Mouse (Mus musculus) myocyte (in vitro differentiated cells): ENCODE measurements around the gene Luc7l3. TPM values are rescaled to one million over a fixed set of nuclear protein-coding genes. Genes with fewer than 3 reads are reported as not detected.

ENCODE experiments used
- H3K27me3 ChIP-seq: one replicate; pipeline ENCODE4 v1.6.1; 2011; ENCODE audit not compliant: control insufficient read depth, insufficient read depth, insufficient read length
- H3K36me3 ChIP-seq: one replicate; pipeline ENCODE4 v1.6.1; 2011; ENCODE audit not compliant: control insufficient read depth, insufficient read depth
- H3K4me2 ChIP-seq: one replicate; pipeline ENCODE4 v1.6.1; 2011; ENCODE audit warnings: low read depth, control low read depth
- H3K4me3 ChIP-seq: one replicate; pipeline ENCODE4 v1.5.1; 2011; ENCODE audit warnings: mild to moderate bottlenecking, control low read depth, moderate library complexity
- H3K79me2 ChIP-seq: one replicate; pipeline ENCODE4 v1.6.1; 2011; ENCODE audit not compliant: control insufficient read depth, insufficient read depth
- H3ac ChIP-seq: one replicate; pipeline ENCODE4 v1.6.1; 2011; ENCODE audit not compliant: control insufficient read depth, insufficient read length
- CEBPB ChIP-seq: IDR thresholded peaks from 2 replicates; pipeline ENCODE4 v1.6.1; 2011; ENCODE audit warnings: mild to moderate bottlenecking, moderate library complexity; ENCODE audit not compliant: poor library complexity, insufficient read depth, severe bottlenecking
- E2F4 ChIP-seq: IDR thresholded peaks from one replicate; pipeline ENCODE4 v1.6.1; 2011; ENCODE audit warnings: mild to moderate bottlenecking, control low read depth, moderate library complexity; ENCODE audit not compliant: insufficient read depth
- MAX ChIP-seq: IDR thresholded peaks from one replicate; pipeline ENCODE4 v1.6.1; 2011; ENCODE audit warnings: low read depth, mild to moderate bottlenecking, control low read depth
- MYOD1 ChIP-seq, 3 experiments: IDR thresholded peaks; one replicate each; pipeline ENCODE4 v1.6.1; 2011; ENCODE audit warnings: control low read depth in 2 of 3, low read depth in 2 of 3, mild to moderate bottlenecking in 2 of 3, moderate library complexity in 1 of 3; ENCODE audit not compliant: insufficient read length in 2 of 3, control insufficient read depth in 1 of 3
- MYOG ChIP-seq, 3 experiments: IDR thresholded peaks; one replicate each; pipeline ENCODE4 v1.6.1; 2011; ENCODE audit warnings: control low read depth in 2 of 3, low read depth in 2 of 3, mild to moderate bottlenecking in 2 of 3; ENCODE audit not compliant: insufficient read length in 2 of 3, control insufficient read depth in 1 of 3, insufficient read depth in 1 of 3
- POLR2A ChIP-seq: IDR thresholded peaks from one replicate; pipeline ENCODE4 v1.6.1; 2011; ENCODE audit warnings: low read depth, mild to moderate bottlenecking, control low read depth, moderate library complexity; ENCODE audit not compliant: insufficient read length
- POLR2AphosphoS2 ChIP-seq: IDR thresholded peaks from one replicate; pipeline ENCODE4 v1.6.1; 2011; ENCODE audit warnings: low read depth, control low read depth; ENCODE audit not compliant: insufficient read length
- REST ChIP-seq: IDR thresholded peaks from one replicate; pipeline ENCODE4 v1.6.1; 2011; ENCODE audit warnings: mild to moderate bottlenecking, control low read depth, moderate library complexity; ENCODE audit not compliant: insufficient read depth, insufficient read length
- SRF ChIP-seq: IDR thresholded peaks from one replicate; pipeline ENCODE4 v1.6.1; 2011; ENCODE audit warnings: low read depth; ENCODE audit not compliant: control insufficient read depth, insufficient read length
- TCF12 ChIP-seq: IDR thresholded peaks from one replicate; pipeline ENCODE4 v1.6.1; 2011; ENCODE audit warnings: mild to moderate bottlenecking, control low read depth; ENCODE audit not compliant: poor library complexity, insufficient read depth, severe bottlenecking
- TCF3 ChIP-seq: IDR thresholded peaks from one replicate; pipeline ENCODE4 v1.6.1; 2011; ENCODE audit warnings: low read depth, control low read depth; ENCODE audit not compliant: insufficient read length
- USF1 ChIP-seq: IDR thresholded peaks from one replicate; pipeline ENCODE4 v1.6.1; 2011; ENCODE audit warnings: low read depth, mild to moderate bottlenecking, control low read depth, moderate library complexity
- polyA plus RNA-seq: library from polyadenylated mRNA; unstranded; fragments of >200 nt; fragmentation: generic; extraction: Trizol; gene quantifications from one replicate; pipeline ENCODE4 v1.2.1, GENCODE M21; 2012; ENCODE audit warnings: missing spikeins

Luc7l3 gene
- polyA plus RNA-seq, 1 experiment = 15.4 TPM

GRCm38 (mm10) chr11:94275686-94276085 is 46.1 kb downstream of the Luc7l3 start:
- no peaks in the 10 kb centered on the region for H3K79me2 ChIP-seq
- no peak overlapping the region for H3K4me3 ChIP-seq
- H3ac ChIP-seq = no peak overlapping the region
- H3K36me3 ChIP-seq = no peaks in the 10 kb centered on the region
- TF ChIP-seq MYOD1 (IDR thresholded peaks at IDR 0.05; ENCODE audit: control insufficient read depth in 1 of 3, insufficient read length in 2 of 3, low read depth in 2 of 3) = no peak
- no peak for TF ChIP-seq USF1
- no peak for TF ChIP-seq POLR2AphosphoS2
- no peak for TF ChIP-seq CEBPB
- no peak for TF ChIP-seq TCF12
- no peak for TF ChIP-seq TCF3
- no peak for TF ChIP-seq E2F4
- TF ChIP-seq SRF = no peak
- no peak for TF ChIP-seq MAX
- TF ChIP-seq REST = no peak
- TF ChIP-seq MYOG (IDR thresholded peaks at IDR 0.05; ENCODE audit: control insufficient read depth in 1 of 3, insufficient read depth in 1 of 3, insufficient read length in 2 of 3, low read depth in 2 of 3) = no peak
- no peak for TF ChIP-seq POLR2A
- H3K27me3 ChIP-seq = no peaks in the 10 kb centered on the region
- no peak overlapping the region for H3K4me2 ChIP-seq

- no peak for TF ChIP-seq SRF
- TF ChIP-seq USF1 = no peak
- no peak for TF ChIP-seq TCF3
- no peak for TF ChIP-seq CEBPB
- TF ChIP-seq POLR2AphosphoS2 = no peak
- TF ChIP-seq MAX = no peak
- no peak for TF ChIP-seq POLR2A
- no peaks in the 10 kb centered on the region for H3K27me3 ChIP-seq
- no peaks in the 10 kb centered on the region for H3K36me3 ChIP-seq
- H3ac ChIP-seq = no peak overlapping the region
- no peaks in the 10 kb centered on the region for H3K79me2 ChIP-seq
- no peak overlapping the region for H3K4me2 ChIP-seq
- H3K4me3 ChIP-seq = no peak overlapping the region
Measured at GRCm38 (mm10) chr11:94275226-94275625, 46.6 kb downstream of the Luc7l3 start.

- no peak overlapping the region for H3ac ChIP-seq
- TF ChIP-seq POLR2A (no peak), E2F4 (no peak), MAX (no peak), MYOD1 (IDR thresholded peaks at IDR 0.05; ENCODE audit: control insufficient read depth in 1 of 3, insufficient read length in 2 of 3, low read depth in 2 of 3) (no peak), USF1 (no peak), TCF3 (no peak), CEBPB (no peak), SRF (no peak)
- H3K27me3 ChIP-seq = no peaks in the 10 kb centered on the region
- no peak overlapping the region for H3K4me2 ChIP-seq
- H3K36me3 ChIP-seq = no peaks in the 10 kb centered on the region
- no peaks in the 10 kb centered on the region for H3K79me2 ChIP-seq
- no peak overlapping the region for H3K4me3 ChIP-seq
Measured at GRCm38 (mm10) chr11:94274206-94274867, 47.5 kb downstream of the Luc7l3 start.

GRCm38 (mm10) chr11:94272960-94273927 is 48.5 kb downstream of the Luc7l3 start:
- Histone ChIP-seq H3K36me3 (no peaks in the 10 kb centered on the region), H3K4me3 (no peak overlapping the region), H3K27me3 (no peaks in the 10 kb centered on the region), H3K79me2 (no peaks in the 10 kb centered on the region), H3ac (no peak overlapping the region), H3K4me2 (no peak overlapping the region)
- TF ChIP-seq POLR2AphosphoS2 (no peak), MAX (no peak), TCF3 (no peak), CEBPB (no peak), MYOD1 (IDR thresholded peaks at IDR 0.05; ENCODE audit: control insufficient read depth in 1 of 3, insufficient read length in 2 of 3, low read depth in 2 of 3) (no peak), REST (no peak), POLR2A (no peak), E2F4 (no peak), MYOG (IDR thresholded peaks at IDR 0.05; ENCODE audit: control insufficient read depth in 1 of 3, insufficient read depth in 1 of 3, insufficient read length in 2 of 3, low read depth in 2 of 3) (no peak), SRF (no peak), TCF12 (no peak), USF1 (no peak)
